Mouse (Mus musculus) limb, embryonic 11.5 days (tissue): Measurements from ENCODE around the gene Usp6nl. TPM values are rescaled to one million over a fixed set of nuclear protein-coding genes. Genes with fewer than 3 reads are reported as not detected.
A peak's percentile ranks its signal among the peaks of the same experiment; 100 is the strongest.

Source experiments
- ATAC-seq: fragments of 200-750 bp; cut with Nextera tagmentation; 2 replicates; pipeline ENCODE4 v1.8.0; 2017; ENCODE audit warnings: low read depth; ENCODE audit not compliant: insufficient number of reproducible peaks, low FRiP score, low TSS enrichment
- DNase-seq: peaks from one replicate; pipeline ENCODE4 v3.0.0-alpha.2; 2015; ENCODE audit warnings: low spot score
- H3K27ac ChIP-seq: fragments of 300-500 bp; sonication (generic); replicated peaks from 2 replicates; pipeline ENCODE4 v1.5.1; 2014; ENCODE audit warnings: low read depth, mild to moderate bottlenecking, low read length
- H3K27me3 ChIP-seq: fragments of 300-500 bp; sonication (generic); 2 replicates; pipeline ENCODE4 v1.6.1; 2014; ENCODE audit warnings: mild to moderate bottlenecking, low read length, mixed read lengths; ENCODE audit not compliant: control insufficient read depth, insufficient read depth
- H3K36me3 ChIP-seq: fragments of 300-500 bp; sonication (generic); 2 replicates; pipeline ENCODE4 v1.6.1; 2014; ENCODE audit warnings: mild to moderate bottlenecking, low read length, moderate library complexity, mixed read lengths; ENCODE audit not compliant: control insufficient read depth, insufficient read depth
- H3K4me1 ChIP-seq: fragments of 300-500 bp; sonication (generic); 2 replicates; pipeline ENCODE4 v1.6.1; 2014; ENCODE audit warnings: low read length, mixed read lengths; ENCODE audit not compliant: control insufficient read depth, insufficient read depth
- H3K4me2 ChIP-seq: fragments of 300-500 bp; sonication (generic); 2 replicates; pipeline ENCODE4 v1.6.1; 2014; ENCODE audit warnings: low read depth, mild to moderate bottlenecking, moderate library complexity; ENCODE audit not compliant: severe bottlenecking
- H3K4me3 ChIP-seq: fragments of 300-500 bp; sonication (generic); 2 replicates; pipeline ENCODE4 v1.5.1; 2014; ENCODE audit warnings: low read depth, low read length
- H3K9ac ChIP-seq: fragments of 300-500 bp; sonication (generic); 2 replicates; pipeline ENCODE4 v1.6.1; 2014; ENCODE audit warnings: mild to moderate bottlenecking, low read length
- H3K9me3 ChIP-seq: fragments of 300-500 bp; sonication (generic); 2 replicates; pipeline ENCODE4 v1.6.1; 2016; ENCODE audit warnings: low read length; ENCODE audit not compliant: control insufficient read depth
- WGBS: fragments of 180-500 bp; shearing (Covaris S2); extraction: QIAGEN DNeasy Blood & Tissue Kit; methylation state at CpG from one replicate; pipeline ENCODE4 v1.1.7; 2014; 5-methylcytosine and 5-hydroxymethylcytosine counted together
- polyA plus RNA-seq: library from polyadenylated mRNA; unstranded; fragments of >200 nt; fragmentation: Nextera tagmentation; extraction: Ambion mirVana; gene quantifications from 2 replicates; pipeline ENCODE4 v1.2.1, GENCODE M21; 2014

Gene Usp6nl
- polyA plus RNA-seq, 1 experiment from 2014 or later, result 15.6 TPM

GRCm38 (mm10) chr2:6414400-6414799 is 91.9 kb downstream of the Usp6nl start:
- ATAC-seq (no peak), DNase-seq (no peak)
- Histone ChIP-seq H3K9ac (no peak overlapping the region), H3K27me3 (no peaks in the 10 kb centered on the region), H3K36me3 (peaks cover 3% of the 10 kb centered on the region; the same call in 1 of the 2 replicates), H3K9me3 (no peaks in the 10 kb centered on the region), H3K4me1 (peaks cover under 1% of the 10 kb centered on the region; the same call in 1 of the 2 replicates), H3K27ac (no peak overlapping the region), H3K4me2 (no peak overlapping the region), H3K4me3 (no peak overlapping the region)
- 93% methylated on average over 5 of the region's 5 CpGs for WGBS

- WGBS, result 91% methylated on average over 11 of the region's 11 CpGs
- no peak overlapping the region for H3K4me3 ChIP-seq
- no peaks in the 10 kb centered on the region for H3K9me3 ChIP-seq
These were observed 94.7 kb downstream of the Usp6nl start for GRCm38 (mm10) chr2:6417158-6417557.

GRCm38 (mm10) chr2:6423661-6424550 is 101.4 kb downstream of the Usp6nl start:
- H3K27me3 ChIP-seq, result no peaks in the 10 kb centered on the region
- no peak overlapping the region for H3K27ac ChIP-seq
- H3K9me3 ChIP-seq, result no peaks in the 10 kb centered on the region
- H3K36me3 ChIP-seq, result 0 out of 2 replicates have a peak, but pooled peaks cover 2% of the 10 kb centered on the region
- ATAC-seq, result no peak
- no peak overlapping the region for H3K4me2 ChIP-seq
- no peak overlapping the region for H3K9ac ChIP-seq
- DNase-seq, result no peak
- no peak overlapping the region for H3K4me3 ChIP-seq
- H3K4me1 ChIP-seq, result no peaks in the 10 kb centered on the region
- WGBS, result 88% methylated on average over 24 of the region's 24 CpGs

More at GRCm38 (mm10) chr2:6417158-6417557, 94.7 kb downstream of the Usp6nl start:
- Histone ChIP-seq H3K27me3 (no peaks in the 10 kb centered on the region), H3K4me2 (no peak overlapping the region), H3K9ac (no peak overlapping the region), H3K27ac (no peak overlapping the region), H3K4me1 (no peaks in the 10 kb centered on the region), H3K36me3 (peaks cover 2% of the 10 kb centered on the region; the same call in 1 of the 2 replicates)
- DNase-seq (no peak), ATAC-seq (no peak)

- Histone ChIP-seq H3K9me3 (no peaks in the 10 kb centered on the region), H3K9ac (no peak overlapping the region), H3K4me3 (no peak overlapping the region), H3K27ac (no peak overlapping the region), H3K36me3 (0 out of 2 replicates have a peak, but pooled peaks cover 2% of the 10 kb centered on the region), H3K27me3 (no peaks in the 10 kb centered on the region), H3K4me2 (no peak overlapping the region), H3K4me1 (no peaks in the 10 kb centered on the region)
- ATAC-seq (no peak), DNase-seq (no peak)
- WGBS, result 89% methylated on average over 5 of the region's 5 CpGs
These were observed 102.4 kb downstream of the Usp6nl start for GRCm38 (mm10) chr2:6424851-6425250.

- no peak overlapping the region for H3K4me2 ChIP-seq
- DNase-seq, result peak; percentile 61
- WGBS, result 84% methylated on average over 16 of the region's 16 CpGs
- H3K27ac ChIP-seq, result no peak overlapping the region
- peaks cover 14% of the 10 kb centered on the region; the same call in 1 of the 2 replicates for H3K36me3 ChIP-seq
- no peak overlapping the region for H3K9ac ChIP-seq
- H3K9me3 ChIP-seq, result no peaks in the 10 kb centered on the region
- H3K4me3 ChIP-seq, result no peak overlapping the region
- H3K4me1 ChIP-seq, result no peaks in the 10 kb centered on the region
- no peaks in the 10 kb centered on the region for H3K27me3 ChIP-seq
- peak; percentile 80 for ATAC-seq
These were observed 113.9 kb downstream of the Usp6nl start for GRCm38 (mm10) chr2:6436085-6436950.

- no peak overlapping the region for H3K4me3 ChIP-seq
- H3K36me3 ChIP-seq, result peaks cover 14% of the 10 kb centered on the region; the same call in 1 of the 2 replicates
- H3K4me2 ChIP-seq, result no peak overlapping the region
- DNase-seq (no peak), ATAC-seq (no peak)
- 95% methylated on average over 9 of the region's 9 CpGs for WGBS
- H3K4me1 ChIP-seq, result no peaks in the 10 kb centered on the region
- no peak overlapping the region for H3K27ac ChIP-seq
- no peak overlapping the region for H3K9ac ChIP-seq
- H3K9me3 ChIP-seq, result no peaks in the 10 kb centered on the region
- no peaks in the 10 kb centered on the region for H3K27me3 ChIP-seq
These were observed 119.2 kb downstream of the Usp6nl start for GRCm38 (mm10) chr2:6441688-6442087.

- Histone ChIP-seq H3K27me3 (no peaks in the 10 kb centered on the region), H3K4me3 (no peak overlapping the region), H3K9me3 (no peaks in the 10 kb centered on the region), H3K4me1 (no peaks in the 10 kb centered on the region), H3K4me2 (no peak overlapping the region), H3K27ac (no peak overlapping the region), H3K36me3 (peaks cover 11% of the 10 kb centered on the region; the same call in 1 of the 2 replicates), H3K9ac (no peak overlapping the region)
- ATAC-seq, result no peak
- WGBS, result 81% methylated on average over 10 of the region's 10 CpGs
- DNase-seq, result no peak
These were observed 119.8 kb downstream of the Usp6nl start for GRCm38 (mm10) chr2:6442302-6442701.

GRCm38 (mm10) chr2:6444015-6444414 is 121.5 kb downstream of the Usp6nl start:
- no peak overlapping the region for H3K9ac ChIP-seq
- no peaks in the 10 kb centered on the region for H3K4me1 ChIP-seq
- H3K27ac ChIP-seq, result no peak overlapping the region
- H3K36me3 ChIP-seq, result peaks cover 11% of the 10 kb centered on the region; the same call in 1 of the 2 replicates
- WGBS, result 87% methylated on average over 4 of the region's 4 CpGs
- no peak overlapping the region for H3K4me2 ChIP-seq
- no peak for DNase-seq
- no peak for ATAC-seq
- no peaks in the 10 kb centered on the region for H3K27me3 ChIP-seq
- no peak overlapping the region for H3K4me3 ChIP-seq
- no peaks in the 10 kb centered on the region for H3K9me3 ChIP-seq
